Mouse (Mus musculus) liver, postnatal 0 days (tissue): Measurements from ENCODE around the gene Fancd2.

ENCODE experiments used
- CTCF ChIP-seq: sonication (generic); IDR thresholded peaks from 2 replicates; pipeline ENCODE4 v1.5.1; 2016; ENCODE audit warnings: antibody characterized with exemption, low read depth
- EP300 ChIP-seq: IDR thresholded peaks from 2 replicates; pipeline ENCODE4 v1.6.1; 2016; ENCODE audit warnings: antibody characterized with exemption, low read depth, mild to moderate bottlenecking

- TF ChIP-seq CTCF: peak; percentile 100
- TF ChIP-seq EP300: 0 out of 2 replicates have a peak, but pooled peaks have one; percentile 10
These were observed 107.0 kb downstream of the Fancd2 start, which contains the start of gene Irak2 for GRCm38 (mm10) chr6:113638302-113639040.
